8 mouse cellular contexts compared by ENCODE assay signal in genomic region chr5:24601911-24602750, GRCm38 (mm10). TPM values are rescaled to one million over a fixed set of nuclear protein-coding genes. Genes with fewer than 3 reads are reported as not detected.
A peak's percentile ranks its signal among the peaks of the same experiment; 100 is the strongest.
DNase-seq lines count a peak whose midpoint lies in the region; ATAC-seq and TF ChIP-seq lines count a peak whose summit lies in the region.

No protein-coding gene starts in this region.

- peak overlapping the region; percentile 96 for H3K4me2 ChIP-seq in lung, postnatal 0 days (replicated peaks; ENCODE audit: low read depth, low read length)

- no peak for TF ChIP-seq POLR2A in thymus, adult 2 months (IDR thresholded peaks at IDR 0.05; ENCODE audit: control insufficient read depth, extremely low read depth, insufficient read depth, low read length, poor library complexity)

- TF ChIP-seq CTCF in thymus, adult 2 months (IDR thresholded peaks at IDR 0.05; ENCODE audit: borderline replicate concordance, control insufficient read depth, extremely low read depth, insufficient read depth, low read length, poor library complexity), result no peak
- TF ChIP-seq CTCF in lung, postnatal 0 days (IDR thresholded peaks at IDR 0.05), result no peak

- WGBS in thymus, adult 2 months, result 2% methylated on average over 73 of the region's 73 CpGs
- WGBS in lung, postnatal 0 days, result under 1% methylated on average over 59 of the region's 73 CpGs

- 0 out of 2 replicates have a peak, but pooled peaks have one; percentile 16 for TF ChIP-seq EP300 in lung, postnatal 0 days (IDR thresholded peaks at IDR 0.05)

- peaks cover 9% of the 10 kb centered on the region; the same call in 1 of the 2 replicates for H3K4me1 ChIP-seq in thymus, adult 2 months (replicated peaks; ENCODE audit: control insufficient read depth, insufficient read depth, low read length)
- peaks cover 28% of the 10 kb centered on the region; the same call in 1 of the 2 replicates for H3K4me1 ChIP-seq in lung, postnatal 0 days (ENCODE audit: insufficient read depth, low read depth, low read length)

- no peaks in the 10 kb centered on the region for H3K9me3 ChIP-seq in lung, postnatal 0 days (ENCODE audit: low read length)

- H3K27ac ChIP-seq in thymus, adult 2 months (ENCODE audit: control insufficient read depth, insufficient read depth, low read length), result no peak overlapping the region
- H3K27ac ChIP-seq in lung, postnatal 0 days (ENCODE audit: low read length), result peak overlapping the region; percentile 97

- no peaks in the 10 kb centered on the region for H3K36me3 ChIP-seq in thymus, adult 2 months (ENCODE audit: control insufficient read depth, insufficient read depth, low read length)
- H3K36me3 ChIP-seq in lung, postnatal 0 days (ENCODE audit: insufficient read depth, low read length), result no peaks in the 10 kb centered on the region

- peak overlapping the region; percentile 58 for H3K9ac ChIP-seq in lung, postnatal 0 days (replicated peaks; ENCODE audit: low read depth)

- ATAC-seq in lung, postnatal 0 days, result peak; percentile 61

- H3K27me3 ChIP-seq in thymus, adult 2 months (ENCODE audit: control insufficient read depth, insufficient read depth, low read length), result peaks cover 34% of the 10 kb centered on the region
- no peaks in the 10 kb centered on the region for H3K27me3 ChIP-seq in lung, postnatal 0 days (replicated peaks; ENCODE audit: insufficient read depth, low read length)

- DNase-seq in thymus, adult 2 months, result no peak
- no peak for DNase-seq in thymus, postnatal 14 days
- DNase-seq in embryo, embryonic 11 days, result peak; percentile 83
- DNase-seq in heart, adult 9 months (ENCODE audit: low spot score in 2 of 2), result peak; percentile 80 to 82
- DNase-seq in kidney, adult 9 months, result peak; percentile 72
- DNase-seq in lung, postnatal 0 days (ENCODE audit: low spot score), result peak; percentile 82
- peak; percentile 81 for DNase-seq in retina, embryonic 14.5 days (ENCODE audit: low spot score)
- no peak for DNase-seq in thymus, postnatal 36 days

- peak overlapping the region; percentile 25 for H3K4me3 ChIP-seq in thymus, adult 2 months (ENCODE audit: control insufficient read depth, insufficient read depth, low read length)
- peak overlapping the region; percentile 62 for H3K4me3 ChIP-seq in lung, postnatal 0 days (ENCODE audit: low read depth, low read length)

RNA-seq across cellular contexts. Expression of gene Chpf2, which starts 15.6 kb away (rescaled TPM):
- 53.5 and 55.5 TPM in 2 replicates for polyA plus RNA-seq in thymus, adult 2 months (2012; rRNA removed)
- 18.3 and 22.5 TPM in 2 replicates for polyA plus RNA-seq in lung, postnatal 0 days (2015; fragmentation: Nextera tagmentation; extraction: Ambion mirVana)

RNA-seq across cellular contexts. Expression of gene Smarcd3, which starts 22.1 kb away (rescaled TPM):
- polyA plus RNA-seq in thymus, adult 2 months (2012; rRNA removed), result 3.7 and 6.1 TPM in 2 replicates
- 8.0 and 12.1 TPM in 2 replicates for polyA plus RNA-seq in lung, postnatal 0 days (2015; fragmentation: Nextera tagmentation; extraction: Ambion mirVana)

RNA-seq across cellular contexts. Expression of gene Abcf2, which starts 24.9 kb away (rescaled TPM):
- polyA plus RNA-seq in thymus, adult 2 months (2012; rRNA removed), result 117 and 121 TPM in 2 replicates
- 47.7 TPM in 2 replicates for polyA plus RNA-seq in lung, postnatal 0 days (2015; fragmentation: Nextera tagmentation; extraction: Ambion mirVana)

RNA-seq across cellular contexts. Expression of gene 4931409K22Rik, which starts 45.5 kb away (rescaled TPM):
- not detected in 2 replicates for polyA plus RNA-seq in thymus, adult 2 months (2012; rRNA removed)
- not detected in 2 replicates for polyA plus RNA-seq in lung, postnatal 0 days (2015; fragmentation: Nextera tagmentation; extraction: Ambion mirVana)

Comparison
In these comparisons a context has a peak if more than half of its experiments do, and no peak if none do; other contexts are left out.
1. DNase-seq: peak in embryo, embryonic 11 days (single experiment), heart, adult 9 months (2 of 2), kidney, adult 9 months (single experiment), lung, postnatal 0 days (single experiment) and retina, embryonic 14.5 days (single experiment); none in thymus, adult 2 months (single experiment), thymus, postnatal 14 days (single experiment) and thymus, postnatal 36 days (0 of 2).